Mouse (Mus musculus): ENCODE results near the gene 1700067P10Rik. TPM values are rescaled to one million over a fixed set of nuclear protein-coding genes. Genes with fewer than 3 reads are reported as not detected.

Gene 1700067P10Rik
- polyA plus RNA-seq, 1 experiment from 2014 or later: not detected

DNA sequence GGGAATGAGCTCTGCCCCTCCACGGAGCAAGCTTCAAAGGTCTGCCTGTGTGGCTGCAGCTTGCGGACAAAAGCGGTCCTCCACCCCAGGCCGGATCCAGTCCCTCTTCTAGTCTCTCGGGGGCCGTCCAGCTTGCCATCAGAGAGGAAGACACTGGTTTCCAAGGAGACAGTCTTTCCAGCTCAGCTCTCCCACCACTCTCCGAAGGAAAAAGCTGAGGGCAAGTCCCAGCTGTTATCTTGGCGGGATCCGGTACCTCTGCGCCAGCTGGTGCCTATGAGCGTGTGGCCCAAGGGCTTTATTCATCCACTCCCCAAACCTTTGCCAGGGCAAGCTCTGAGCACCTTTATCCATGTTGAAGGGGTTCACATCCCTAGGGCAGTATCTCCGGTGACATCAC lies 1.2 kb downstream of the 1700067P10Rik start:
- Histone ChIP-seq H3K9ac (ENCODE audit: low read depth, low read length) (no peak overlapping the region), H3K27me3 (replicated peaks; ENCODE audit: control insufficient read depth, insufficient read depth, low read length) (peaks cover 16% of the 10 kb centered on the region), H3K4me1 (ENCODE audit: control insufficient read depth, insufficient read depth, low read length) (0 out of 2 replicates have a peak, but pooled peaks cover 3% of the 10 kb centered on the region), H3K36me3 (ENCODE audit: control insufficient read depth, insufficient read depth, low read length) (no peaks in the 10 kb centered on the region), H3K9me3 (ENCODE audit: control insufficient read depth, low read length) (peaks cover 3% of the 10 kb centered on the region), H3K4me3 (ENCODE audit: low read depth, low read length) (no peak overlapping the region), H3K27ac (replicated peaks; ENCODE audit: low read depth, low read length) (no peak overlapping the region), H3K4me2 (ENCODE audit: low read depth, low read length) (no peak overlapping the region)
- DNase-seq (ENCODE audit: low spot score): no peak
- WGBS: 82% methylated on average over 12 of the region's 12 CpGs
- ATAC-seq (ENCODE audit: low read depth): no peak

GRCm38 (mm10) chr17:48093286-48093817 lies 4.2 kb downstream of the 1700067P10Rik start:
- DNase-seq (ENCODE audit: low spot score): peak; percentile 54
- H3K9ac ChIP-seq (ENCODE audit: low read depth, low read length): no peak overlapping the region
- peaks cover 3% of the 10 kb centered on the region for H3K9me3 ChIP-seq (ENCODE audit: control insufficient read depth, low read length)
- no peak for ATAC-seq (ENCODE audit: low read depth)
- H3K27ac ChIP-seq (replicated peaks; ENCODE audit: low read depth, low read length): no peak overlapping the region
- H3K4me2 ChIP-seq (ENCODE audit: low read depth, low read length): no peak overlapping the region
- H3K36me3 ChIP-seq (ENCODE audit: control insufficient read depth, insufficient read depth, low read length): no peaks in the 10 kb centered on the region
- no peak overlapping the region for H3K4me3 ChIP-seq (ENCODE audit: low read depth, low read length)
- WGBS: 64% methylated on average over 5 of the region's 5 CpGs
- peaks cover 45% of the 10 kb centered on the region for H3K27me3 ChIP-seq (replicated peaks; ENCODE audit: control insufficient read depth, insufficient read depth, low read length)
- H3K4me1 ChIP-seq (ENCODE audit: control insufficient read depth, insufficient read depth, low read length): peaks cover 25% of the 10 kb centered on the region

- no peak overlapping the region for H3K27ac ChIP-seq (replicated peaks; ENCODE audit: low read depth, low read length)
Measured at GRCm38 (mm10) chr17:48094820-48095680, 5.9 kb downstream of the 1700067P10Rik start.

GRCm38 (mm10) chr17:48095718-48096121 lies 6.6 kb downstream of the 1700067P10Rik start:
- ATAC-seq (ENCODE audit: low read depth) (no peak), DNase-seq (ENCODE audit: low spot score) (peak; percentile 39)
- Histone ChIP-seq H3K4me2 (ENCODE audit: low read depth, low read length) (peak overlapping the region; percentile 15; the same call in 1 of the 2 replicates), H3K4me1 (ENCODE audit: control insufficient read depth, insufficient read depth, low read length) (peaks cover 35% of the 10 kb centered on the region), H3K27ac (replicated peaks; ENCODE audit: low read depth, low read length) (no peak overlapping the region), H3K9me3 (ENCODE audit: control insufficient read depth, low read length) (peaks cover 3% of the 10 kb centered on the region), H3K9ac (ENCODE audit: low read depth, low read length) (0 out of 2 replicates have a peak overlapping the region, but pooled peaks have one; percentile 5), H3K27me3 (replicated peaks; ENCODE audit: control insufficient read depth, insufficient read depth, low read length) (peaks cover 65% of the 10 kb centered on the region), H3K4me3 (ENCODE audit: low read depth, low read length) (no peak overlapping the region), H3K36me3 (ENCODE audit: control insufficient read depth, insufficient read depth, low read length) (no peaks in the 10 kb centered on the region)
- 2% methylated on average over 26 of the region's 26 CpGs for WGBS

More at GRCm38 (mm10) chr17:48094820-48095680, 5.9 kb downstream of the 1700067P10Rik start:
- WGBS: 3% methylated on average over 18 of the region's 20 CpGs
- no peak for ATAC-seq (ENCODE audit: low read depth)
- peak overlapping the region; percentile 23 for H3K4me2 ChIP-seq (ENCODE audit: low read depth, low read length)
- H3K4me1 ChIP-seq (ENCODE audit: control insufficient read depth, insufficient read depth, low read length): peaks cover 35% of the 10 kb centered on the region
- no peak overlapping the region for H3K4me3 ChIP-seq (ENCODE audit: low read depth, low read length)
- peaks cover 3% of the 10 kb centered on the region for H3K9me3 ChIP-seq (ENCODE audit: control insufficient read depth, low read length)
- DNase-seq (ENCODE audit: low spot score): peak; percentile 34
- peaks cover 62% of the 10 kb centered on the region for H3K27me3 ChIP-seq (replicated peaks; ENCODE audit: control insufficient read depth, insufficient read depth, low read length)
- H3K9ac ChIP-seq (ENCODE audit: low read depth, low read length): no peak overlapping the region
- H3K36me3 ChIP-seq (ENCODE audit: control insufficient read depth, insufficient read depth, low read length): no peaks in the 10 kb centered on the region

DNA sequence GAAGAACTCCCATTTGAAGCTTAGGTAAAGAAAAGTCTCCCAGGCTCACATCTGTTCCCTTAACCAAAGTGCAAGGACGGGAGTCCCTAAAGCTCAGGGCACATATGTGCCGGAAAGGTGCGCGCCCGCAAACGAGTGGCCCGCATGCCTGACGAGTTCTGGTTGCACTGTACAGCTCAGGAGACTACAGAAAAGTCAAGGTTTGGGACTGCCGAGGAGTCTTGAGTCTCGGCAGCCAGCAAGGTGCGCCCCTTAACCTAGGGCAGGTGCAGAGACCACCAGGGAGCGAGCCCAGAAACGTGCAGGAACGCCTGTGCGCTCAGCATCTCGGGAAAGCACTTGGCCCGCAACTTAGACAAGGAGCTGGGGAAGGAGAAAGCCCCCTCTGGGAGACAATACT lies 7.2 kb downstream of the 1700067P10Rik start:
- Histone ChIP-seq H3K36me3 (ENCODE audit: control insufficient read depth, insufficient read depth, low read length) (no peaks in the 10 kb centered on the region), H3K4me3 (ENCODE audit: low read depth, low read length) (no peak overlapping the region), H3K27me3 (replicated peaks; ENCODE audit: control insufficient read depth, insufficient read depth, low read length) (peaks cover 65% of the 10 kb centered on the region), H3K27ac (replicated peaks; ENCODE audit: low read depth, low read length) (no peak overlapping the region), H3K4me1 (ENCODE audit: control insufficient read depth, insufficient read depth, low read length) (peaks cover 35% of the 10 kb centered on the region), H3K4me2 (ENCODE audit: low read depth, low read length) (peak overlapping the region; percentile 63), H3K9me3 (ENCODE audit: control insufficient read depth, low read length) (peaks cover 3% of the 10 kb centered on the region), H3K9ac (ENCODE audit: low read depth, low read length) (no peak overlapping the region)
- ATAC-seq (ENCODE audit: low read depth): no peak
- WGBS: 15% methylated on average over 17 of the region's 17 CpGs
- DNase-seq (ENCODE audit: low spot score): no peak

GRCm38 (mm10) chr17:48097011-48097742 lies 8.1 kb downstream of the 1700067P10Rik start:
- Histone ChIP-seq H3K4me3 (ENCODE audit: low read depth, low read length) (peak overlapping the region; percentile 31), H3K4me1 (ENCODE audit: control insufficient read depth, insufficient read depth, low read length) (peaks cover 35% of the 10 kb centered on the region), H3K4me2 (ENCODE audit: low read depth, low read length) (peak overlapping the region; percentile 63), H3K9me3 (ENCODE audit: control insufficient read depth, low read length) (peaks cover 3% of the 10 kb centered on the region), H3K27ac (replicated peaks; ENCODE audit: low read depth, low read length) (no peak overlapping the region), H3K9ac (ENCODE audit: low read depth, low read length) (peak overlapping the region; percentile 51), H3K27me3 (replicated peaks; ENCODE audit: control insufficient read depth, insufficient read depth, low read length) (peaks cover 65% of the 10 kb centered on the region), H3K36me3 (ENCODE audit: control insufficient read depth, insufficient read depth, low read length) (no peaks in the 10 kb centered on the region)
- 2% methylated on average over 26 of the region's 41 CpGs for WGBS
- DNase-seq (ENCODE audit: low spot score) (peak; percentile 63), ATAC-seq (ENCODE audit: low read depth) (peak; percentile 37; the same call in 1 of the 2 replicates)

DNA sequence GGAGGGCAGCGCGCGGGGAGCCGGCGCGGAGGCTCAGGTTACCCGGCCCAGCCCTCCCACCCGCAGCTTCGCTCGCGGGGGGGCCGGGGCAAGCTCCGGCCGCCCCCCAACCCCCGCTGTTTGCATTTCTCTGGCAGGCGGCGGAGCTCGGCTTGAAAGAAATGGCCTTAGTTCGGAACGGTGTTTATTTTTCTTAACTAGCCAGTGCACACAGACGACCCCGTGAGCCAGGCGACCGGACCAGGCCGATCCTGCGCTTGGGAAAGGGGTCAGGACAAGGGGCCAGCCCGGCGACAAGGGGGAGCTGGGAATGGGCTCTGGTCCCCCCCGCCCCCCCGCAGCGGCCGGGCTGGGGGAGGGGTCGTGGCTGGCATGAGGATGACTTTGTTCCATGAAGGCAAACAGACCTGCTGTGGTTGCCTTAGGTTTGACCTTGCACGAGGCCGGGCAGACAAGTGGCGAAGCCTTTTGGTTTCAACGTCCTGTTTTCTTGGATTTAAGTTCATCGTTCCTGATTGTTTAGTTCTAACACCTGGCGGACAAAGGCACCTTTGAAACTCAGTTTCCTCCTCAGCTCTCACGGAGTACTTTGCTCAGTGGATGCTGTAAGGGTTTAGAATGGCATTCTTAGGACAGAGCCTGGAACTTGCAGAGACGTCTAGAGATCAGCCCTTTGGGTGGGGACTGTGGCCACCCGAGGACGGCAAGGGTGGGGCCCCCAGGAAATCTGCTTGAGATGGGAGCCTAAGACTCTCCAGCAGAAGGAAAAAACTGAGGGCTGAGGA lies 8.8 kb downstream of the 1700067P10Rik start:
- Histone ChIP-seq H3K27ac (replicated peaks; ENCODE audit: low read depth, low read length) (no peak overlapping the region), H3K4me3 (ENCODE audit: low read depth, low read length) (peak overlapping the region; percentile 31), H3K9me3 (ENCODE audit: control insufficient read depth, low read length) (peaks cover 3% of the 10 kb centered on the region), H3K36me3 (ENCODE audit: control insufficient read depth, insufficient read depth, low read length) (no peaks in the 10 kb centered on the region), H3K27me3 (replicated peaks; ENCODE audit: control insufficient read depth, insufficient read depth, low read length) (peaks cover 65% of the 10 kb centered on the region), H3K9ac (ENCODE audit: low read depth, low read length) (peak overlapping the region; percentile 51), H3K4me1 (ENCODE audit: control insufficient read depth, insufficient read depth, low read length) (peaks cover 35% of the 10 kb centered on the region), H3K4me2 (ENCODE audit: low read depth, low read length) (peak overlapping the region; percentile 63)
- DNase-seq (ENCODE audit: low spot score) (no peak), ATAC-seq (ENCODE audit: low read depth) (no peak)
- 2% methylated on average over 25 of the region's 43 CpGs for WGBS

DNA sequence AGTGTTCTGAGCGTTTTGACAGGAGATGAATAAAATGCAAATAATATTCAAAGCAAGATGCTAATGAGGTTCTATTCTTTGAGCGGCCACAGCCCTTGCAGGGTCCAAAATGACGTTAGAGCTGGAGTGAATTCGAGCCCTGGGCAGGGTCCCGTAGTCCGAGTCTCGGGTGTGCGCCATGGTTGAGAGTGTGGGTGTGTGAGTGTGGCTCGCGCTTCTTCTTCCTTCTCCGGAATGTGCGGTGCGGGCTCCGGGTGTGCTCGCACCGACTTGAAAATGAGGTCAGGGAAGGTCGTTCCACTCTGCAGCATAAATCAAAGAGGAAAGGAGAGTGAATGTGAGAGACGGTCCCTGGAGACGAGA lies 9.4 kb downstream of the 1700067P10Rik start:
- Histone ChIP-seq H3K36me3 (ENCODE audit: control insufficient read depth, insufficient read depth, low read length) (no peaks in the 10 kb centered on the region), H3K4me2 (ENCODE audit: low read depth, low read length) (peak overlapping the region; percentile 63), H3K9ac (ENCODE audit: low read depth, low read length) (peak overlapping the region; percentile 51; the same call in 1 of the 2 replicates), H3K4me1 (ENCODE audit: control insufficient read depth, insufficient read depth, low read length) (peaks cover 35% of the 10 kb centered on the region), H3K27ac (replicated peaks; ENCODE audit: low read depth, low read length) (no peak overlapping the region), H3K4me3 (ENCODE audit: low read depth, low read length) (peak overlapping the region; percentile 31), H3K27me3 (replicated peaks; ENCODE audit: control insufficient read depth, insufficient read depth, low read length) (peaks cover 65% of the 10 kb centered on the region), H3K9me3 (ENCODE audit: control insufficient read depth, low read length) (peaks cover 1% of the 10 kb centered on the region)
- ATAC-seq (ENCODE audit: low read depth): no peak
- DNase-seq (ENCODE audit: low spot score): no peak
- 3% methylated on average over 19 of the region's 19 CpGs for WGBS

Data from embryonic facial prominence, embryonic 14.5 days (tissue).